ENCODE assay signal across 32 mouse cellular contexts in genomic region chr14:51085086-51085485, GRCm38 (mm10). TPM values are rescaled to one million over a fixed set of nuclear protein-coding genes. Genes with fewer than 3 reads are reported as not detected.
A peak's percentile ranks its signal among the peaks of the same experiment; 100 is the strongest.
DNase-seq lines count a peak whose midpoint lies in the region; ATAC-seq lines count a peak whose summit lies in the region.
"Had no signal": no experiment of that assay in that cellular context is flagged by ENCODE, and none has a peak within 500 bp of the region (broad histone marks: within the 10 kb centered on the region; RNA-seq: fewer than 3 reads in every experiment).

No protein-coding gene starts in this region.

- WGBS in liver, embryonic 13.5 days (ENCODE audit: insufficient replicate concordance) = 72% methylated on average over 2 of the region's 2 CpGs

- H3K27ac ChIP-seq in liver, embryonic 13.5 days = no peak overlapping the region
- H3K27ac ChIP-seq: forebrain, embryonic 12.5 days; forebrain, embryonic 15.5 days; heart, embryonic 15.5 days; hindbrain, embryonic 10.5 days; hindbrain, embryonic 13.5 days had no signal

- peaks cover 72% of the 10 kb centered on the region for H3K4me1 ChIP-seq in erythroblast, embryonic 14.5 days (ENCODE audit: control insufficient read depth)
- H3K4me1 ChIP-seq in megakaryocyte, embryonic 14.5 days = peaks cover 43% of the 10 kb centered on the region
- H3K4me1 ChIP-seq in liver, embryonic 13.5 days (replicated peaks) = peaks cover 65% of the 10 kb centered on the region

- peak overlapping the region; percentile 18 for H3K4me3 ChIP-seq in erythroblast, embryonic 14.5 days (replicated peaks)
- H3K4me3 ChIP-seq in megakaryocyte, embryonic 14.5 days (replicated peaks) = peak overlapping the region; percentile 30
- no peak overlapping the region for H3K4me3 ChIP-seq in liver, embryonic 13.5 days (replicated peaks)
- H3K4me3 ChIP-seq: forebrain, embryonic 12.5 days; forebrain, embryonic 15.5 days; heart, embryonic 12.5 days; heart, embryonic 15.5 days; hindbrain, embryonic 13.5 days had no signal

- ATAC-seq in erythroblast, adult 5-6 weeks (replicated peaks; ENCODE audit: low FRiP score, poor library complexity, severe bottlenecking) = no peak
- no peak for ATAC-seq in megakaryocyte, adult 5-6 weeks (ENCODE audit: poor library complexity, severe bottlenecking)
- ATAC-seq in liver, embryonic 13.5 days (ENCODE audit: low read depth) = no peak
- ATAC-seq: activated CD4-positive, CD25-positive, alpha-beta regulatory T cell, adult 4 months; forebrain, embryonic 15.5 days; hindbrain, embryonic 16.5 days had no signal

- no peaks in the 10 kb centered on the region for H3K9me3 ChIP-seq in erythroblast, embryonic 14.5 days (ENCODE audit: control insufficient read depth, low read length)
- H3K9me3 ChIP-seq in megakaryocyte, embryonic 14.5 days = no peaks in the 10 kb centered on the region
- no peaks in the 10 kb centered on the region for H3K9me3 ChIP-seq in liver, embryonic 13.5 days (replicated peaks)
- H3K9me3 ChIP-seq: forebrain, embryonic 12.5 days; forebrain, embryonic 15.5 days; heart, embryonic 12.5 days; heart, embryonic 15.5 days; hindbrain, embryonic 10.5 days; hindbrain, embryonic 13.5 days had no signal

- H3K36me3 ChIP-seq in erythroblast, embryonic 14.5 days (ENCODE audit: control insufficient read depth) = no peaks in the 10 kb centered on the region
- H3K36me3 ChIP-seq in megakaryocyte, embryonic 14.5 days (replicated peaks; ENCODE audit: low read length) = no peaks in the 10 kb centered on the region
- H3K36me3 ChIP-seq in liver, embryonic 13.5 days = no peaks in the 10 kb centered on the region
- H3K36me3 ChIP-seq: forebrain, embryonic 12.5 days; forebrain, embryonic 15.5 days; heart, embryonic 12.5 days; heart, embryonic 15.5 days; hindbrain, embryonic 10.5 days; hindbrain, embryonic 13.5 days had no signal

- peaks cover 35% of the 10 kb centered on the region for H3K27me3 ChIP-seq in erythroblast, embryonic 14.5 days (ENCODE audit: control insufficient read depth)
- peaks cover 40% of the 10 kb centered on the region for H3K27me3 ChIP-seq in megakaryocyte, embryonic 14.5 days (replicated peaks)
- H3K27me3 ChIP-seq in liver, embryonic 13.5 days = peaks cover 34% of the 10 kb centered on the region

- no peak overlapping the region for H3K9ac ChIP-seq in liver, embryonic 13.5 days
- H3K9ac ChIP-seq: forebrain, embryonic 12.5 days; forebrain, embryonic 15.5 days; heart, embryonic 12.5 days; heart, embryonic 15.5 days; hindbrain, embryonic 13.5 days had no signal

- peak overlapping the region; percentile 75 for H3K4me2 ChIP-seq in liver, embryonic 13.5 days
- H3K4me2 ChIP-seq: forebrain, embryonic 12.5 days; forebrain, embryonic 15.5 days; heart, embryonic 12.5 days; heart, embryonic 15.5 days; hindbrain, embryonic 13.5 days had no signal

- no peak for DNase-seq in liver, embryonic 13.5 days
- peak; percentile 9 for DNase-seq in naive thymus-derived CD4-positive, alpha-beta T cell, adult 2 months (ENCODE audit: low read depth)
- no peak for DNase-seq in embryo, embryonic 10 days (ENCODE audit: low spot score)
- no peak for DNase-seq in thymus, postnatal 36 days
- DNase-seq: adrenal gland, postnatal 10 days; adrenal gland, postnatal 36 days; B cell, adult 2 months; cerebellum, adult 11 months; cerebellum, adult 2 months; cerebellum, adult 9-11 months; cerebellum, postnatal 36 days; gastrocnemius, postnatal 25 days; heart, adult 18-20 months; heart, postnatal 10 days; heart, postnatal 36 days had no signal

RNA-seq across cellular contexts. Expression of gene Rnase4, which starts 5.8 kb away (rescaled TPM):
- 0.03 TPM in 1 of 2 replicates, not detected in the other for polyA plus RNA-seq in erythroblast, embryonic 14.5 days (2012)
- total RNA-seq in erythroblast, adult 5-6 weeks (2015; ENCODE audit: low replicate concordance) = 7.5 and 20.6 TPM in 2 replicates
- 5.6 and 7.5 TPM in 2 replicates for total RNA-seq in erythroblast, adult 5-6 weeks (2017; ENCODE audit: low replicate concordance)
- 1.6 TPM in 1 of 2 replicates, not detected in the other for polyA plus RNA-seq in megakaryocyte, embryonic 14.5 days (2012; ENCODE audit: insufficient read depth, low replicate concordance)
- 36.2 and 44.8 TPM in 2 replicates for total RNA-seq in megakaryocyte, adult 5-6 weeks (2015)
- total RNA-seq in megakaryocyte, adult 5-6 weeks (2017) = 21.0 and 22.3 TPM in 2 replicates
- 14.1 and 15.7 TPM in 2 replicates for polyA plus RNA-seq in liver, embryonic 13.5 days (2015; fragmentation: Nextera tagmentation; extraction: Ambion mirVana)

RNA-seq across cellular contexts. Expression of gene Ang, which starts 5.9 kb away (rescaled TPM):
- polyA plus RNA-seq in erythroblast, embryonic 14.5 days (2012) = not detected in 2 replicates
- 1.9 TPM in 1 of 2 replicates, not detected in the other for total RNA-seq in erythroblast, adult 5-6 weeks (2015; ENCODE audit: low replicate concordance)
- 1.3 TPM in 1 of 2 replicates, not detected in the other for total RNA-seq in erythroblast, adult 5-6 weeks (2017; ENCODE audit: low replicate concordance)
- not detected in 2 replicates for polyA plus RNA-seq in megakaryocyte, embryonic 14.5 days (2012; ENCODE audit: insufficient read depth, low replicate concordance)
- total RNA-seq in megakaryocyte, adult 5-6 weeks (2015) = 8.2 and 10.0 TPM in 2 replicates
- 9.4 and 13.7 TPM in 2 replicates for total RNA-seq in megakaryocyte, adult 5-6 weeks (2017)
- 3.7 and 4.6 TPM in 2 replicates for polyA plus RNA-seq in liver, embryonic 13.5 days (2015; fragmentation: Nextera tagmentation; extraction: Ambion mirVana)

RNA-seq across cellular contexts. Expression of gene Olfr750, which starts 10.9 kb away (rescaled TPM):
- not detected in 2 replicates for polyA plus RNA-seq in erythroblast, embryonic 14.5 days (2012)
- total RNA-seq in erythroblast, adult 5-6 weeks (2015; ENCODE audit: low replicate concordance) = not detected in 2 replicates
- total RNA-seq in erythroblast, adult 5-6 weeks (2017; ENCODE audit: low replicate concordance) = not detected in 2 replicates
- polyA plus RNA-seq in megakaryocyte, embryonic 14.5 days (2012; ENCODE audit: insufficient read depth, low replicate concordance) = not detected in 2 replicates
- total RNA-seq in megakaryocyte, adult 5-6 weeks (2015) = not detected in 2 replicates
- total RNA-seq in megakaryocyte, adult 5-6 weeks (2017) = not detected in 2 replicates
- polyA plus RNA-seq in liver, embryonic 13.5 days (2015; fragmentation: Nextera tagmentation; extraction: Ambion mirVana) = not detected in 2 replicates
- total RNA-seq: adrenal gland, postnatal 10 days; adrenal gland, postnatal 36 days; gastrocnemius, adult 8-10 months; gastrocnemius, postnatal 25 days; heart, adult 18-20 months; heart, postnatal 10 days; heart, postnatal 36 days had no signal
- polyA plus RNA-seq: activated CD4-positive, CD25-positive, alpha-beta regulatory T cell, adult 4 months; cerebellum, adult 2 months; cortical plate, adult 2 months; embryonic facial prominence, embryonic 11.5 days; embryonic facial prominence, embryonic 14.5 days; forebrain, embryonic 12.5 days; forebrain, embryonic 15.5 days; heart, embryonic 12.5 days; heart, embryonic 15.5 days; hindbrain, embryonic 13.5 days had no signal

RNA-seq across cellular contexts. Expression of gene Rnase12, which starts 27.6 kb away (rescaled TPM):
- not detected in 2 replicates for polyA plus RNA-seq in erythroblast, embryonic 14.5 days (2012)
- total RNA-seq in erythroblast, adult 5-6 weeks (2015; ENCODE audit: low replicate concordance) = 5.4 TPM in 1 of 2 replicates, not detected in the other
- total RNA-seq in erythroblast, adult 5-6 weeks (2017; ENCODE audit: low replicate concordance) = 3.1 TPM in 1 of 2 replicates, not detected in the other
- not detected in 2 replicates for polyA plus RNA-seq in megakaryocyte, embryonic 14.5 days (2012; ENCODE audit: insufficient read depth, low replicate concordance)
- 11.4 and 11.6 TPM in 2 replicates for total RNA-seq in megakaryocyte, adult 5-6 weeks (2015)
- 8.2 and 10.4 TPM in 2 replicates for total RNA-seq in megakaryocyte, adult 5-6 weeks (2017)
- 1.6 and 1.8 TPM in 2 replicates for polyA plus RNA-seq in liver, embryonic 13.5 days (2015; fragmentation: Nextera tagmentation; extraction: Ambion mirVana)
- total RNA-seq: adrenal gland, adult 18-20 months; adrenal gland, postnatal 10 days; adrenal gland, postnatal 36 days; gastrocnemius, adult 8-10 months; gastrocnemius, postnatal 25 days; heart, adult 18-20 months; heart, postnatal 10 days; heart, postnatal 36 days had no signal
- polyA plus RNA-seq: activated CD4-positive, CD25-positive, alpha-beta regulatory T cell, adult 4 months; cerebellum, adult 2 months; cortical plate, adult 2 months; embryonic facial prominence, embryonic 11.5 days; forebrain, embryonic 12.5 days; forebrain, embryonic 15.5 days; heart, embryonic 15.5 days; hindbrain, embryonic 10.5 days; hindbrain, embryonic 13.5 days; hindbrain, embryonic 16.5 days had no signal

RNA-seq across cellular contexts. Expression of gene Eddm3b, which starts 29.1 kb away (rescaled TPM):
- not detected in 2 replicates for polyA plus RNA-seq in erythroblast, embryonic 14.5 days (2012)
- total RNA-seq in erythroblast, adult 5-6 weeks (2015; ENCODE audit: low replicate concordance) = not detected in 2 replicates
- not detected in 2 replicates for total RNA-seq in erythroblast, adult 5-6 weeks (2017; ENCODE audit: low replicate concordance)
- polyA plus RNA-seq in megakaryocyte, embryonic 14.5 days (2012; ENCODE audit: insufficient read depth, low replicate concordance) = not detected in 2 replicates
- total RNA-seq in megakaryocyte, adult 5-6 weeks (2015) = not detected in 2 replicates
- not detected in 2 replicates for total RNA-seq in megakaryocyte, adult 5-6 weeks (2017)
- not detected in 2 replicates for polyA plus RNA-seq in liver, embryonic 13.5 days (2015; fragmentation: Nextera tagmentation; extraction: Ambion mirVana)
- total RNA-seq: adrenal gland, adult 18-20 months; adrenal gland, postnatal 10 days; adrenal gland, postnatal 36 days; gastrocnemius, adult 8-10 months; gastrocnemius, postnatal 25 days; heart, adult 18-20 months; heart, postnatal 10 days; heart, postnatal 36 days had no signal
- polyA plus RNA-seq: activated CD4-positive, CD25-positive, alpha-beta regulatory T cell, adult 4 months; cerebellum, adult 2 months; cortical plate, adult 2 months; embryonic facial prominence, embryonic 11.5 days; embryonic facial prominence, embryonic 14.5 days; forebrain, embryonic 12.5 days; forebrain, embryonic 15.5 days; heart, embryonic 12.5 days; heart, embryonic 15.5 days; hindbrain, embryonic 10.5 days; hindbrain, embryonic 13.5 days; hindbrain, embryonic 16.5 days had no signal
